Mouse (Mus musculus): ENCODE measurements around the gene Ssh1. TPM values are rescaled to one million over a fixed set of nuclear protein-coding genes. Genes with fewer than 3 reads are reported as not detected.

Ssh1 gene
- polyA plus RNA-seq, 1 experiment = 16.4 TPM

DNA sequence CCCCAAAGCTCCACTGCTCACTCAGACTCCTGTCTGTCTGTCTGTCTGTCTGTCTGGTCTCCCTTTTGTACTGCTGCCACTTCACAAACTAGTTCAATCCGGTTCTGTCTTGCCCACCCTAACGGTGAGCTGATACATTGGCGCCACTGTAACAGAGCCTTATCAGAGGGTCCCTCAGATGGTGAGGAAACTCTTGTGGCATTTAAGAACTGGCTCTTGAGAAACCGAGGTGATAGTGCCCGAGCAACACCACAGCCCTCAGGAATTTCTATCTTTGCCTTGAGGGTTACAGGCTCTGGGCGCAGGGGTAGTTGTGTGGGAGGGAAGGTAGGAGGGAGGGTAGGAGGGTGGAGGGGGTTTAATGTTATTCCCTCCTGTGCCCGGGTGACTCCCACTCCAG, 31.9 kb downstream of the Ssh1 start:
- H3K27ac ChIP-seq (ENCODE audit: insufficient read depth, low read length) = no peak overlapping the region
- TF ChIP-seq POLR2A (IDR thresholded peaks at IDR 0.05; ENCODE audit: low read depth, low read length) = no peak
- TF ChIP-seq CTCF (IDR thresholded peaks at IDR 0.05; ENCODE audit: extremely low read depth, insufficient read depth, insufficient read length, insufficient replicate concordance) = no peak
- H3K36me3 ChIP-seq (ENCODE audit: control insufficient read depth, insufficient read depth, low read length) = peaks cover 20% of the 10 kb centered on the region
- H3K4me3 ChIP-seq (ENCODE audit: extremely low read depth, insufficient read depth, insufficient read length) = no peak overlapping the region
- no peak for DNase-seq (ENCODE audit: low read depth in 1 of 2, low spot score in 2 of 2)
- WGBS = 73% methylated on average over 7 of the region's 7 CpGs
- H3K27me3 ChIP-seq (ENCODE audit: control insufficient read depth, insufficient read depth, low read length) = no peaks in the 10 kb centered on the region
- no peaks in the 10 kb centered on the region for H3K4me1 ChIP-seq (ENCODE audit: control insufficient read depth, insufficient read depth, insufficient read length)

- WGBS = 90% methylated on average over 8 of the region's 8 CpGs
Observed at GRCm38 (mm10) chr5:113960416-113960815, 33.3 kb downstream of the Ssh1 start.

DNA sequence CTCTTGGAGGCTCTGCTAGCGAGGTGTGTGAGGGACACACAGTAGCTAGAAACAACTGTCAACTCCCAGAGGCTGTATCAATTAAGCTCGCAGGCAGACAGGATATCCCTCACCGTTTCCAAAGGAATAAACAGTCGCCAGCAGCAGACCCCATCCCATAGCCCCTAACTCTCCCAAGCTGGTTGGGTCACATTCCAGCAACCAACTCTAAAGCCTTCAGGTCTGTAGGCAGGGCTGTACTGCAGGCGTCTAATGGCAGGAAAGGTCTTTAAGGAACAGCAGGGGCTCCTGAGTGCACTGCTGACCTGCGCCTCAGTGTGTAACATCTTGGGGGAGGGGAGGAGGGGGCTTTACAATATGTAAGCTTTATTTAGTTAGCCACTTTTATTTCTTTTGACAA, 34.7 kb downstream of the Ssh1 start:
- Histone ChIP-seq H3K4me3 (ENCODE audit: extremely low read depth, insufficient read depth, insufficient read length) (no peak overlapping the region), H3K36me3 (ENCODE audit: control insufficient read depth, insufficient read depth, low read length) (peaks cover 19% of the 10 kb centered on the region), H3K27ac (ENCODE audit: insufficient read depth, low read length) (no peak overlapping the region), H3K4me1 (ENCODE audit: control insufficient read depth, insufficient read depth, insufficient read length) (no peaks in the 10 kb centered on the region), H3K27me3 (ENCODE audit: control insufficient read depth, insufficient read depth, low read length) (no peaks in the 10 kb centered on the region)
- no peak for TF ChIP-seq POLR2A (IDR thresholded peaks at IDR 0.05; ENCODE audit: low read depth, low read length)
- TF ChIP-seq CTCF (IDR thresholded peaks at IDR 0.05; ENCODE audit: extremely low read depth, insufficient read depth, insufficient read length, insufficient replicate concordance) = no peak
- WGBS = 88% methylated on average over 6 of the region's 6 CpGs
- no peak for DNase-seq (ENCODE audit: low read depth in 1 of 2, low spot score in 2 of 2)

More at GRCm38 (mm10) chr5:113960416-113960815, 33.3 kb downstream of the Ssh1 start:
- H3K36me3 ChIP-seq (ENCODE audit: control insufficient read depth, insufficient read depth, low read length) = peaks cover 16% of the 10 kb centered on the region
- H3K27me3 ChIP-seq (ENCODE audit: control insufficient read depth, insufficient read depth, low read length) = no peaks in the 10 kb centered on the region
- no peaks in the 10 kb centered on the region for H3K4me1 ChIP-seq (ENCODE audit: control insufficient read depth, insufficient read depth, insufficient read length)
- TF ChIP-seq CTCF (IDR thresholded peaks at IDR 0.05; ENCODE audit: extremely low read depth, insufficient read depth, insufficient read length, insufficient replicate concordance) (no peak), POLR2A (IDR thresholded peaks at IDR 0.05; ENCODE audit: low read depth, low read length) (no peak)
- no peak overlapping the region for H3K4me3 ChIP-seq (ENCODE audit: extremely low read depth, insufficient read depth, insufficient read length)
- no peak overlapping the region for H3K27ac ChIP-seq (ENCODE audit: insufficient read depth, low read length)
- no peak for DNase-seq (ENCODE audit: low read depth in 1 of 2, low spot score in 2 of 2)

DNA sequence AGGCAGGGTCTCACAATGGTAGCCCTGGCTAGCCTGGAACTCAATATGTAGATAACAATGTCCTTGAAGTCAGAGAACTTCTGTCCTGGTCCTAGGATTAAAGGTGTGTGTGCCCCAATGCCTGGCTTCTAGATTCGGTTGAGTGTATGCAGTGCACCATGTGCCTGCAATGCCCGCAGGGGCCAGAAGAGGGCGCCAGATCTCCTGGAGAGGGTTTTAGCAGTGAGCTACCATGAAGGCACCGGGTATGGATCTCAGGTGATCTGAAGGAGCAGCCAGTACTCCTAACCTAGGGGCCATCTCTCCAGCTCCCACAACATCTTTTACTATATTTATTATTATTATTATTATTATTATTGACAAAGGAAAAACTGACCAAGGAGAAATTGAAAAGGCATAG, 37.2 kb downstream of the Ssh1 start:
- peak; percentile 97 for TF ChIP-seq CTCF (IDR thresholded peaks at IDR 0.05; ENCODE audit: extremely low read depth, insufficient read depth, insufficient read length, insufficient replicate concordance)
- TF ChIP-seq POLR2A (IDR thresholded peaks at IDR 0.05; ENCODE audit: low read depth, low read length) = no peak
- H3K36me3 ChIP-seq (ENCODE audit: control insufficient read depth, insufficient read depth, low read length) = peaks cover 29% of the 10 kb centered on the region
- H3K4me1 ChIP-seq (ENCODE audit: control insufficient read depth, insufficient read depth, insufficient read length) = no peaks in the 10 kb centered on the region
- no peak overlapping the region for H3K4me3 ChIP-seq (ENCODE audit: extremely low read depth, insufficient read depth, insufficient read length)
- peak; percentile 40 to 79 for DNase-seq (ENCODE audit: low read depth in 1 of 2, low spot score in 2 of 2)
- H3K27me3 ChIP-seq (ENCODE audit: control insufficient read depth, insufficient read depth, low read length) = no peaks in the 10 kb centered on the region
- H3K27ac ChIP-seq (ENCODE audit: insufficient read depth, low read length) = no peak overlapping the region
- WGBS = 5% methylated on average over 4 of the region's 4 CpGs

DNA sequence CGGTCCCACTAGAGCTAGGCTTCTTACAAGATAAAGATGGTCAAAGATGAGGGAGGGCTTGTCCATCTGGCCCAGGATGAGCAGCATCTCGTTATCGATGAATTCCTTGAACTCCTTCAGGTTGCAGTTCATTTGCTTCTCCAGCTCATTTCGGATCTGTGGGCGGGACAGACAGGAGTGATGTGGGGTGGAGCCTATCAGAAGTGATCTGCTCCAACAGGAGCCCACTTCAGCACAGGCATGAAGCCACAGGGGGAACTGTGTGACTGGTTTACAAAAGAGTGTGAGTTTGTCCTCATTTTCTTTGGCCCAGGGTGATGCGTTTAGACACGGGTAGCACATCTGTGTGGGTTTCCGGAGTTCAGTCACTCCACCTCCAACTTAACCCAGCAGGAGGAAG, 38.0 kb downstream of the Ssh1 start:
- TF ChIP-seq CTCF (IDR thresholded peaks at IDR 0.05; ENCODE audit: extremely low read depth, insufficient read depth, insufficient read length, insufficient replicate concordance) (no peak), POLR2A (IDR thresholded peaks at IDR 0.05; ENCODE audit: low read depth, low read length) (no peak)
- H3K36me3 ChIP-seq (ENCODE audit: control insufficient read depth, insufficient read depth, low read length) = peaks cover 35% of the 10 kb centered on the region
- no peaks in the 10 kb centered on the region for H3K4me1 ChIP-seq (ENCODE audit: control insufficient read depth, insufficient read depth, insufficient read length)
- no peak overlapping the region for H3K4me3 ChIP-seq (ENCODE audit: extremely low read depth, insufficient read depth, insufficient read length)
- WGBS = 79% methylated on average over 8 of the region's 8 CpGs
- no peak for DNase-seq (ENCODE audit: low read depth in 1 of 2, low spot score in 2 of 2)
- H3K27me3 ChIP-seq (ENCODE audit: control insufficient read depth, insufficient read depth, low read length) = no peaks in the 10 kb centered on the region
- no peak overlapping the region for H3K27ac ChIP-seq (ENCODE audit: insufficient read depth, low read length)

DNA sequence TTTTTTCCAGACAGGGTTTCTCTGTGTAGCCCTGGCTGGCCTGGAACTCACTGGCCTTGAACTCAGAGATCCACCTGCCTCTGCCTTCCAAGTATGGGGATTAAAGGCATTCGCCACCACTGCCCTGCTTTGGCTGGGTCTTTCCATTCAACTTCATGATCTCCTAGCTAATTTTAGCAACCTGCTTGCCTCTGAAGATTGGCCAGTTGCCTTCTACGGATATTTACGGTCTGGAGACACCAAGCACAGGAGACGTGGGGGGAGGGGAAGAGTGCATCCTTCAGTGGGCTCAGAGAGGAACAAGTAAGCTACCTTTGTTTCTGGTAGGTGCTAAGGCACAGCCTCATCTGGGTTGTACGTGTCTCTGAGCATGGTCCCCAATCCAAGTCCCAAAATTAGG, 38.4 kb downstream of the Ssh1 start:
- WGBS = 78% methylated on average over 5 of the region's 5 CpGs
- Histone ChIP-seq H3K36me3 (ENCODE audit: control insufficient read depth, insufficient read depth, low read length) (peaks cover 38% of the 10 kb centered on the region), H3K4me3 (ENCODE audit: extremely low read depth, insufficient read depth, insufficient read length) (no peak overlapping the region), H3K4me1 (ENCODE audit: control insufficient read depth, insufficient read depth, insufficient read length) (no peaks in the 10 kb centered on the region), H3K27ac (ENCODE audit: insufficient read depth, low read length) (no peak overlapping the region), H3K27me3 (ENCODE audit: control insufficient read depth, insufficient read depth, low read length) (no peaks in the 10 kb centered on the region)
- no peak for TF ChIP-seq POLR2A (IDR thresholded peaks at IDR 0.05; ENCODE audit: low read depth, low read length)
- no peak for TF ChIP-seq CTCF (IDR thresholded peaks at IDR 0.05; ENCODE audit: extremely low read depth, insufficient read depth, insufficient read length, insufficient replicate concordance)
- no peak for DNase-seq (ENCODE audit: low read depth in 1 of 2, low spot score in 2 of 2)

- peak; percentile 14 to 70 for DNase-seq (ENCODE audit: low read depth in 1 of 2, low spot score in 2 of 2)
- Histone ChIP-seq H3K27ac (ENCODE audit: insufficient read depth, low read length) (no peak overlapping the region), H3K36me3 (ENCODE audit: control insufficient read depth, insufficient read depth, low read length) (peaks cover 44% of the 10 kb centered on the region), H3K27me3 (ENCODE audit: control insufficient read depth, insufficient read depth, low read length) (no peaks in the 10 kb centered on the region), H3K4me1 (ENCODE audit: control insufficient read depth, insufficient read depth, insufficient read length) (no peaks in the 10 kb centered on the region), H3K4me3 (ENCODE audit: extremely low read depth, insufficient read depth, insufficient read length) (no peak overlapping the region)
- WGBS = 20% methylated on average over 7 of the region's 7 CpGs
- TF ChIP-seq CTCF (IDR thresholded peaks at IDR 0.05; ENCODE audit: extremely low read depth, insufficient read depth, insufficient read length, insufficient replicate concordance) = peak; percentile 92
- no peak for TF ChIP-seq POLR2A (IDR thresholded peaks at IDR 0.05; ENCODE audit: low read depth, low read length)
Observed at GRCm38 (mm10) chr5:113954421-113954820, 39.3 kb downstream of the Ssh1 start.

All from spleen, adult 2 months (tissue).